Comparison of ENCODE assay signal across 8 mouse cellular contexts in genomic region chr2:175435707-175436106, GRCm38 (mm10). TPM values are rescaled to one million over a fixed set of nuclear protein-coding genes. Genes with fewer than 3 reads are reported as not detected.
DNase-seq lines count a peak whose midpoint lies in the region; ATAC-seq and TF ChIP-seq lines count a peak whose summit lies in the region.
"Not testable (repeated sequence)": the region's sequence is repeated elsewhere in the genome, so short reads cannot be mapped to it uniquely, and the experiment has no call there.

Gene Gm4724 (minus strand): TSS chr2:175435807.

- TF ChIP-seq EP300 in stomach, postnatal 0 days (optimal IDR thresholded peaks at IDR 0.05): not testable (repeated sequence)

- not testable (repeated sequence) for ATAC-seq in G1E (ENCODE audit: extremely low read depth, insufficient number of reproducible peaks, low FRiP score, poor library complexity, severe bottlenecking); embryonic facial prominence, embryonic 14.5 days (ENCODE audit: low read depth); hindbrain, embryonic 14.5 days (ENCODE audit: low FRiP score); limb, embryonic 13.5 days (ENCODE audit: low FRiP score, low read depth); midbrain, embryonic 11.5 days (ENCODE audit: low FRiP score); stomach, postnatal 0 days (ENCODE audit: low FRiP score, low TSS enrichment)

- H3K9me3 ChIP-seq in G1E (replicated peaks); embryonic facial prominence, embryonic 14.5 days (ENCODE audit: control insufficient read depth, low read length); hindbrain, embryonic 14.5 days (ENCODE audit: control insufficient read depth, low read length); limb, embryonic 13.5 days; midbrain, embryonic 11.5 days (ENCODE audit: control insufficient read depth, low read length); stomach, postnatal 0 days (ENCODE audit: control insufficient read depth, low read length): not testable (repeated sequence)

- not testable (repeated sequence) for TF ChIP-seq CTCF in G1E (IDR thresholded peaks at IDR 0.05; ENCODE audit: low read depth, low read length); stomach, postnatal 0 days (IDR thresholded peaks at IDR 0.05; ENCODE audit: low read depth)

- DNase-seq in G1E (ENCODE audit: low spot score); embryonic facial prominence, embryonic 14.5 days (ENCODE audit: low spot score); frontal cortex, adult 2 months (ENCODE audit: extremely low spot score in 1 of 2, low spot score in 1 of 2); hindbrain, embryonic 14.5 days (ENCODE audit: low spot score); layer of hippocampus, postnatal 10 days (ENCODE audit: low spot score in 2 of 2); midbrain, embryonic 11.5 days (ENCODE audit: low spot score, missing footprints); stomach, postnatal 0 days (ENCODE audit: low spot score): not testable (repeated sequence)

- H3K27ac ChIP-seq in embryonic facial prominence, embryonic 14.5 days (replicated peaks; ENCODE audit: low read depth, low read length); hindbrain, embryonic 14.5 days; limb, embryonic 13.5 days; midbrain, embryonic 11.5 days (ENCODE audit: low read depth, low read length); stomach, postnatal 0 days (replicated peaks): not testable (repeated sequence)

- H3K4me3 ChIP-seq in G1E (ENCODE audit: low read depth, low read length); embryonic facial prominence, embryonic 14.5 days (ENCODE audit: low read depth, low read length); hindbrain, embryonic 14.5 days (replicated peaks; ENCODE audit: low read length); limb, embryonic 13.5 days; midbrain, embryonic 11.5 days (ENCODE audit: low read depth, low read length); stomach, postnatal 0 days (ENCODE audit: low read depth, low read length): not testable (repeated sequence)

- H3K36me3 ChIP-seq in G1E (replicated peaks); embryonic facial prominence, embryonic 14.5 days (ENCODE audit: control insufficient read depth, insufficient read depth, low read length); hindbrain, embryonic 14.5 days (replicated peaks; ENCODE audit: control insufficient read depth, insufficient read depth); limb, embryonic 13.5 days; midbrain, embryonic 11.5 days (ENCODE audit: control insufficient read depth, insufficient read depth, low read length); stomach, postnatal 0 days (ENCODE audit: control insufficient read depth, insufficient read depth, low read length): not testable (repeated sequence)

- H3K4me2 ChIP-seq in embryonic facial prominence, embryonic 14.5 days (ENCODE audit: low read depth, low read length); hindbrain, embryonic 14.5 days (replicated peaks); limb, embryonic 13.5 days (replicated peaks); midbrain, embryonic 11.5 days; stomach, postnatal 0 days (replicated peaks; ENCODE audit: low read depth): not testable (repeated sequence)

- WGBS in embryonic facial prominence, embryonic 14.5 days: no CpG with 5 or more reads among the region's 4 CpGs
- WGBS in hindbrain, embryonic 14.5 days: no CpG with 5 or more reads among the region's 4 CpGs
- WGBS in limb, embryonic 13.5 days: no CpG with 5 or more reads among the region's 4 CpGs
- WGBS in midbrain, embryonic 11.5 days: no CpG with 5 or more reads among the region's 4 CpGs
- no CpG with 5 or more reads among the region's 4 CpGs for WGBS in stomach, postnatal 0 days

- H3K9ac ChIP-seq in embryonic facial prominence, embryonic 14.5 days (ENCODE audit: low read depth, low read length); hindbrain, embryonic 14.5 days; limb, embryonic 13.5 days; midbrain, embryonic 11.5 days (ENCODE audit: low read length); stomach, postnatal 0 days (ENCODE audit: low read length): not testable (repeated sequence)

- H3K4me1 ChIP-seq in G1E (ENCODE audit: insufficient read depth, low read depth, low read length); embryonic facial prominence, embryonic 14.5 days (ENCODE audit: control insufficient read depth, insufficient read depth, low read length); hindbrain, embryonic 14.5 days (replicated peaks; ENCODE audit: control insufficient read depth, insufficient read depth, low read length); limb, embryonic 13.5 days; midbrain, embryonic 11.5 days (ENCODE audit: control insufficient read depth, insufficient read depth, low read length); stomach, postnatal 0 days (replicated peaks; ENCODE audit: control insufficient read depth, insufficient read depth): not testable (repeated sequence)

- H3K27me3 ChIP-seq in G1E (ENCODE audit: insufficient read depth, low read length); embryonic facial prominence, embryonic 14.5 days (replicated peaks; ENCODE audit: control insufficient read depth, insufficient read depth, low read length); hindbrain, embryonic 14.5 days (ENCODE audit: control insufficient read depth, insufficient read depth, low read length); limb, embryonic 13.5 days; midbrain, embryonic 11.5 days (ENCODE audit: control insufficient read depth, insufficient read depth, low read length); stomach, postnatal 0 days (ENCODE audit: control insufficient read depth, insufficient read depth, low read length): not testable (repeated sequence)

RNA-seq across cellular contexts. Expression of gene Gm4724, which starts in this region (rescaled TPM):
- total RNA-seq in G1E (2014; fragmentation: Nextera tagmentation) (9.9 and 24.1 TPM in 2 replicates), G1E (2017) (17.8 and 18.5 TPM in 2 replicates)
- polyA plus RNA-seq in G1E (2012): 0.43 and 0.65 TPM in 2 replicates
- polyA plus RNA-seq in embryonic facial prominence, embryonic 14.5 days (2014; fragmentation: Nextera tagmentation; extraction: Ambion mirVana): 16.5 and 28.4 TPM in 2 replicates
- 28.6 and 34.8 TPM in 2 replicates for polyA plus RNA-seq in frontal cortex, adult 2 months (2012; rRNA removed)
- 14.6 and 20.9 TPM in 2 replicates for polyA plus RNA-seq in hindbrain, embryonic 14.5 days (2014; fragmentation: Nextera tagmentation; extraction: Ambion mirVana)
- 10 to 100 TPM; 16.0 to 18.3 TPM for total RNA-seq in layer of hippocampus, postnatal 10 days (2021)
- 13.5 and 16.6 TPM in 2 replicates for polyA plus RNA-seq in limb, embryonic 13.5 days (2015; fragmentation: Nextera tagmentation; extraction: Ambion mirVana)
- 11.1 and 11.2 TPM in 2 replicates for polyA plus RNA-seq in midbrain, embryonic 11.5 days (2014; fragmentation: Nextera tagmentation; extraction: Ambion mirVana)
- 13.1 and 13.6 TPM in 2 replicates for polyA plus RNA-seq in stomach, postnatal 0 days (2015; fragmentation: Nextera tagmentation; extraction: Ambion mirVana)
